Mouse (Mus musculus) liver, postnatal 0 days (tissue): ENCODE measurements around the gene Kdm4b. TPM values are rescaled to one million over a fixed set of nuclear protein-coding genes. Genes with fewer than 3 reads are reported as not detected.

Source experiments
- ATAC-seq: fragments of 200-750 bp; cut with Nextera tagmentation; 2 replicates; pipeline ENCODE4 v1.8.0; 2017; ENCODE audit warnings: mild to moderate bottlenecking, moderate library complexity
- DNase-seq: peaks from one replicate; pipeline ENCODE4 v3.0.0-alpha.2; 2016
- H3K27ac ChIP-seq: fragments of 300-500 bp; sonication (generic); 2 replicates; pipeline ENCODE4 v1.5.1; 2014; ENCODE audit warnings: antibody characterized with exemption, moderate library complexity, mild to moderate bottlenecking, low read depth
- H3K27me3 ChIP-seq: fragments of 300-500 bp; sonication (generic); 2 replicates; pipeline ENCODE4 v1.6.1; 2014; ENCODE audit warnings: low read length, control low read depth, mixed read lengths; ENCODE audit not compliant: insufficient read depth
- H3K36me3 ChIP-seq: fragments of 300-500 bp; sonication (generic); replicated peaks from 2 replicates; pipeline ENCODE4 v1.6.1; 2014; ENCODE audit warnings: mild to moderate bottlenecking, control low read depth, low read length, moderate library complexity, mixed read lengths; ENCODE audit not compliant: insufficient read depth
- H3K4me1 ChIP-seq: fragments of 300-500 bp; sonication (generic); 2 replicates; pipeline ENCODE4 v1.6.1; 2014; ENCODE audit warnings: antibody characterized with exemption, mild to moderate bottlenecking, control low read depth; ENCODE audit not compliant: insufficient read depth
- H3K4me2 ChIP-seq: fragments of 300-500 bp; sonication (generic); 2 replicates; pipeline ENCODE4 v1.6.1; 2014; ENCODE audit warnings: low read depth, mild to moderate bottlenecking, low read length, moderate library complexity, mixed read lengths
- H3K4me3 ChIP-seq: fragments of 300-500 bp; sonication (generic); 2 replicates; pipeline ENCODE4 v1.5.1; 2014; ENCODE audit warnings: low read depth, low read length
- H3K9ac ChIP-seq: fragments of 300-500 bp; sonication (generic); replicated peaks from 2 replicates; pipeline ENCODE4 v1.6.1; 2014; ENCODE audit warnings: mild to moderate bottlenecking, moderate library complexity
- H3K9me3 ChIP-seq: fragments of 300-500 bp; sonication (generic); 2 replicates; pipeline ENCODE4 v1.6.1; 2016; ENCODE audit warnings: mild to moderate bottlenecking, control low read depth, low read length, mixed read lengths
- CTCF ChIP-seq: sonication (generic); IDR thresholded peaks from 2 replicates; pipeline ENCODE4 v1.5.1; 2016; ENCODE audit warnings: antibody characterized with exemption, low read depth
- EP300 ChIP-seq: IDR thresholded peaks from 2 replicates; pipeline ENCODE4 v1.6.1; 2016; ENCODE audit warnings: antibody characterized with exemption, low read depth, mild to moderate bottlenecking
- whole genome bisulfite sequencing: fragments of 180-500 bp; shearing (Covaris S2); extraction: QIAGEN DNeasy Blood & Tissue Kit; methylation state at CpG from one replicate; pipeline ENCODE4 v1.1.7; 2014; ENCODE audit not compliant: insufficient replicate concordance; 5-methylcytosine and 5-hydroxymethylcytosine counted together
- polyA plus RNA-seq: library from polyadenylated mRNA; unstranded; fragments of >200 nt; fragmentation: Nextera tagmentation; extraction: Ambion mirVana; gene quantifications from 2 replicates; pipeline ENCODE4 v1.2.1, GENCODE M21; 2015

Kdm4b gene
- polyA plus RNA-seq, 1 experiment from 2014 or later, result 5.8 TPM

DNA sequence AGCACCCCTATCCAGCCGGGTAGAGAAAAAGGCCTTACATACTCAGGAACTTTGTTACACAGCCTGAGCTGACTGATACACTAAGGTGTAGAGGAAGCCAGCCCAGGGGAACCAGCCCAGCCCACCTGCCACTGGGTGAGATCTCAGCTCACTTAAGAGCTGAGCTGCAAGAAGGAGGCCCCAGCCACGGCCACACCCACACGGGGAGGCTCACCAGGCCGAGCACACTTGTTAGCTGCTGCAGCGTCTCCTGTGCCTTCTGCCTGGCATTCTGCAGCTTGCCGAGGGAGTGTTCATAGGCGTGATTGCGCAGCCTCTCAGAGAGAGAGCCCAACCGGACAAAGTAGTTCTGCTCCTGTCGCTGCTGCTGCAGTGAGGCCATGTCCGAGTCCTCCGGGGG is 44.7 kb upstream of the Kdm4b start:
- H3K4me2 ChIP-seq, result peak overlapping the region; percentile 3; the same call in 1 of the 2 replicates
- DNase-seq, result no peak
- H3K27me3 ChIP-seq, result no peaks in the 10 kb centered on the region
- ATAC-seq, result no peak
- H3K27ac ChIP-seq, result no peak overlapping the region
- no peak overlapping the region for H3K9ac ChIP-seq
- H3K4me1 ChIP-seq, result peaks cover 27% of the 10 kb centered on the region
- peaks cover 59% of the 10 kb centered on the region for H3K36me3 ChIP-seq
- TF ChIP-seq CTCF, result no peak
- no peak for TF ChIP-seq EP300
- no peaks in the 10 kb centered on the region for H3K9me3 ChIP-seq
- 80% methylated on average over 12 of the region's 12 CpGs for WGBS
- no peak overlapping the region for H3K4me3 ChIP-seq

DNA sequence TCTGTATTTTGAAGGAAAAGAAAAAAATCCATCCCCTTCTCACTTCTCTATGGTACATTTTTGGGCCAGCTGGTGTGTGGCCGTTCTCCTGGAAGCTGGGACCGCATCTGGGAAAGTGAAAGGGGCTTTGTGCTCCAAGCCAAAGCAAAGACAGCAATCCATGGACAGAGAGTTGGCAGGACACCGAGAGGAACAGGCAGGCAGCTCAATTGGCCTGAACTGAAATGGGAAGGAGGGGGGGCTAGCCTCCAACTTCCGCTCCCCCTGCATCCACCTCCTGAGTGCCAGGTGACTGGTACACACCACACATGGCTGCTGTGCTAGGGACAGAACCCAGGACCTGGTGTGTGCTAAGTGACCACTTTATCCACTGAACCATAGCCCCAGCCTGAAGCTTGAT is 43.1 kb upstream of the Kdm4b start:
- DNase-seq (no peak), ATAC-seq (no peak)
- H3K4me1 ChIP-seq, result peaks cover 33% of the 10 kb centered on the region
- no peak for TF ChIP-seq EP300
- no peak for TF ChIP-seq CTCF
- WGBS, result 75% methylated on average over 4 of the region's 4 CpGs
- no peak overlapping the region for H3K4me3 ChIP-seq
- H3K9me3 ChIP-seq, result no peaks in the 10 kb centered on the region
- no peaks in the 10 kb centered on the region for H3K27me3 ChIP-seq
- H3K36me3 ChIP-seq, result peaks cover 64% of the 10 kb centered on the region
- H3K27ac ChIP-seq, result no peak overlapping the region
- H3K9ac ChIP-seq, result no peak overlapping the region
- H3K4me2 ChIP-seq, result no peak overlapping the region

DNA sequence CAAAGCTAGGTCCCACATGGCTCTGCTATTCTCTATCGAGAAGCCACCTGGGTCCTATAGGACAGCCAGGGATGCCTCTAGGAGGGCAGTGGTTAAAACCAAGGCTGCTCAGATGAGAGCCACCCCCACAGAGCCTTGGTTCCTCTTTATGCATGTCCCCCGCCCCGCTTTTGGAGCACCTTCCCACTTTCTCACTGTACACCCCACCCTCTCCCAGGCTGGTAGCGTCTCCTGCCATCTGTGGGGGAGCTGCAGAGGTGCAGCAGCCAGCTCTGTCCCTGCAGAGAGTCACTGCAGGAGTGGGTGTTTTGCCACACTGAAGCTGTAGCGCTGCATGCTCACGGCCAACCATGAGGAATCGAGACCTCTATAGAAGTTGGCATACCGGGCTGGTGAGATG is 42.5 kb upstream of the Kdm4b start:
- TF ChIP-seq CTCF, result no peak
- 71% methylated on average over 8 of the region's 8 CpGs for WGBS
- H3K27ac ChIP-seq, result no peak overlapping the region
- H3K4me1 ChIP-seq, result peaks cover 34% of the 10 kb centered on the region
- H3K4me2 ChIP-seq, result no peak overlapping the region
- H3K27me3 ChIP-seq, result no peaks in the 10 kb centered on the region
- peaks cover 62% of the 10 kb centered on the region for H3K36me3 ChIP-seq
- H3K4me3 ChIP-seq, result no peak overlapping the region
- DNase-seq (no peak), ATAC-seq (no peak)
- H3K9me3 ChIP-seq, result no peaks in the 10 kb centered on the region
- no peak overlapping the region for H3K9ac ChIP-seq

DNA sequence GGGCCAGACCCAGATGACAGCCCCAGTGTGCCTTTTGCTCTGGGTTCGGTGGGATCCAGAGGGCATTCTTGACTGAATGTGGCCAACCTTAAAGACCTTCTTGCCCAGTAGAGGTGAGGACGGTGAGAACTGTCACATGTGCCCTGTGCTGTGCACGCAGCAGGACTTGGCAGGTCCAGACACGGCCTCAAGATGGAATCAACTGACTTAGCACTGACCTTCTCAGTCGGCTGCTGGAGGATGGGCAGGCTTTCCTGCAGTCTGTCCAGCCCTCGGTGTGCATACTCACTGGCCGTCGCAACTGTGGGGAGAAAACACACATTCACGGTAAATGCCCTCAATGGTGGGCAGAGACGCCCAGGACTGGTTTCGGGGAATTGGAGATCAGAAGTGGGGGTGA is 39.9 kb upstream of the Kdm4b start:
- Histone ChIP-seq H3K9ac (no peak overlapping the region), H3K27me3 (no peaks in the 10 kb centered on the region), H3K9me3 (no peaks in the 10 kb centered on the region), H3K4me1 (peaks cover 44% of the 10 kb centered on the region), H3K4me3 (no peak overlapping the region), H3K36me3 (peaks cover 43% of the 10 kb centered on the region), H3K27ac (no peak overlapping the region), H3K4me2 (no peak overlapping the region)
- no peak for DNase-seq
- ATAC-seq, result no peak
- WGBS, result 92% methylated on average over 11 of the region's 11 CpGs
- TF ChIP-seq EP300, result no peak

DNA sequence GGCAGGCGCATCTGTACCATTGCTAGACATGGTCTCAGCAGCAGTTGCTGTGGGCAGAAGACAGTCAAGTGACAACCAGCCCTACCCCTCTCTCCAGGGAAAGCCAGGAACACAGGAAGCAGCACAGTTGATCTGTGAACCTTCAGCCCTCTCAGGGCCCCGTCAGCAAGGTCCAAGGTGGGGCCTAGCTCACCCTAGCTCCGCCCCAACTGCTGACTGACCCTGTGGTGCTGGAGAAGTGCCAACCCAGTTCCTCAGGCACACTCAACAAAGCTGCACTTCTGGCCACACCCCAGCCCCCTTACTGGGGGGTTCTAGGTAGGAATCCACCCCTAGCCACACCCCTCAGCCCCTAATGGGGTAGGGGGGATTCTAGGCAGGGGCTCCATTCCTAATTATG is 38.0 kb upstream of the Kdm4b start:
- Histone ChIP-seq H3K27ac (peak overlapping the region; percentile 93), H3K4me1 (peaks cover 51% of the 10 kb centered on the region), H3K9ac (peak overlapping the region; percentile 58), H3K36me3 (peaks cover 33% of the 10 kb centered on the region), H3K4me3 (0 out of 2 replicates have a peak overlapping the region, but pooled peaks have one; percentile 4), H3K27me3 (no peaks in the 10 kb centered on the region), H3K4me2 (peak overlapping the region; percentile 62), H3K9me3 (no peaks in the 10 kb centered on the region)
- ATAC-seq (peak; percentile 10; the same call in 1 of the 2 replicates), DNase-seq (peak; percentile 82)
- TF ChIP-seq EP300, result no peak
- no peak for TF ChIP-seq CTCF
- 34% methylated on average over 3 of the region's 3 CpGs for WGBS

DNA sequence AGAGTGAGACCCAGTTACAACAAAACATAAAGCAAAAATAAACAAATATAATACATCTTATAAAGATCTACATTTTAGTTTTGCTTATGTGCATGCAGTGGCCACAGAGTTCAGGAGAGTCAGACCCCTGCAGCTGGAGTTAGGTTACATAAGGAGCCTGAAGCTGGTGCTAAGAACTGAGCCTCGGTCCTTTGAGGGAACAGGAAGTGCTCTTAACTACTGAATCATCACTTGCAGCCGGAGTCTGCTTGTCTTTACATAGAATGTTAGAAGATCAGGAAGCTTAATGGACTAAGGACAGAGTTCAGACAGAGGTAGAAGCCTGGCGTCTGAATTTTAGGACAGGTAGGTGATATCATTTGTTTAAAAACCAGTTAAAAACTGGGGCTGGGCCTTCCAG is 37.0 kb upstream of the Kdm4b start:
- no peaks in the 10 kb centered on the region for H3K27me3 ChIP-seq
- peak overlapping the region; percentile 86 for H3K4me2 ChIP-seq
- no peak for TF ChIP-seq EP300
- H3K9ac ChIP-seq, result no peak overlapping the region; the same call in 1 of the 2 replicates
- peaks cover 26% of the 10 kb centered on the region for H3K36me3 ChIP-seq
- H3K4me1 ChIP-seq, result peaks cover 52% of the 10 kb centered on the region
- H3K9me3 ChIP-seq, result no peaks in the 10 kb centered on the region
- H3K4me3 ChIP-seq, result peak overlapping the region; percentile 61
- WGBS, result 26% methylated on average over 3 of the region's 3 CpGs
- no peak for DNase-seq
- no peak for ATAC-seq
- peak overlapping the region; percentile 93 for H3K27ac ChIP-seq
